Mouse (Mus musculus): ENCODE measurements around the gene Ceacam14. TPM values are rescaled to one million over a fixed set of nuclear protein-coding genes. Genes with fewer than 3 reads are reported as not detected.

Gene Ceacam14
- not detected in 2 replicates for polyA plus RNA-seq (2015; fragmentation: Nextera tagmentation; extraction: Ambion mirVana)

DNA sequence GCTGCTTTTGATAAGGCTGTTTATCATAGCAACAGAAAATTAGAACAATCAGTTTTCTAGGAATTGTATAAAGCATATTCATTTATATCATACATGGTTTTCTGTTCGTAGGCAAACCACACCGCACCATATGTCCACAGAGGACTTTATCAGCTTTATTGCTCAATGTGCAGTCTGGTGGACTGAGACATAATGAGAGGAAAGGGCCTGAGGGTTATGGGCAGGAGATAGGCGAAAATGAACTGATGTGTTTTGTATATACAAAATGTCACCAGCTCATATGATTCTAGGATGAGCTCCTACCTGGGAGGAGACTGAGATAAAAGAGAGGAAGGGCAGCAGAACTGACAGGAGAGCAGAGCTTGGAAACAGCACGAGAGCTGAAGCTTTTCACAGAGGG, at the start of gene Ceacam14:
TSS of gene Ceacam14 (plus strand) at position 301 of the 400 bp plus-strand sequence.
- ATAC-seq, result no peak
- Histone ChIP-seq H3K9ac (ENCODE audit: low read depth, low read length) (no peak within 1 kb of the TSS), H3K9me3 (ENCODE audit: control insufficient read depth) (no peaks in the 10 kb centered on the region), H3K4me1 (replicated peaks; ENCODE audit: control insufficient read depth, insufficient read depth, low read length) (no peaks in the 10 kb centered on the region), H3K27me3 (replicated peaks; ENCODE audit: control insufficient read depth, insufficient read depth, low read length) (no peaks in the 10 kb centered on the region), H3K27ac (ENCODE audit: low read depth, low read length) (no peak within 1 kb of the TSS), H3K4me3 (ENCODE audit: low read depth, low read length) (no peak within 1 kb of the TSS), H3K36me3 (ENCODE audit: control insufficient read depth, insufficient read depth) (no peaks in the 10 kb centered on the region), H3K4me2 (replicated peaks; ENCODE audit: low read depth) (no peak within 1 kb of the TSS)
- no peak for TF ChIP-seq CTCF (IDR thresholded peaks at IDR 0.05; ENCODE audit: low read depth)
- WGBS, result 69% methylated on average over 4 of the region's 4 CpGs

Other genes starting within 250 kb of the Ceacam14 start
- gene Ceacam5, start 99.4 kb upstream of the Ceacam14 start, polyA plus RNA-seq (2015; fragmentation: Nextera tagmentation; extraction: Ambion mirVana), result not detected in 2 replicates
- gene Gm5155, start 59.1 kb downstream of the Ceacam14 start, polyA plus RNA-seq (2015; fragmentation: Nextera tagmentation; extraction: Ambion mirVana), result not detected in 2 replicates
- gene Ceacam11, start 159.5 kb downstream of the Ceacam14 start, polyA plus RNA-seq (2015; fragmentation: Nextera tagmentation; extraction: Ambion mirVana), result not detected in 2 replicates
- 0.16 TPM in 1 of 2 replicates, not detected in the other for gene Ceacam13, start 197.3 kb downstream of the Ceacam14 start, polyA plus RNA-seq (2015; fragmentation: Nextera tagmentation; extraction: Ambion mirVana)

All from intestine, postnatal 0 days (tissue).